Mouse (Mus musculus) retina, postnatal 7 days (tissue): Measurements from ENCODE around the gene Kcnt2.

Experiments used
- DNase-seq: peaks from one replicate; pipeline ENCODE4 v3.0.0-alpha.2; 2012; ENCODE audit warnings: low read depth, low spot score

Gene Kcnt2

DNA sequence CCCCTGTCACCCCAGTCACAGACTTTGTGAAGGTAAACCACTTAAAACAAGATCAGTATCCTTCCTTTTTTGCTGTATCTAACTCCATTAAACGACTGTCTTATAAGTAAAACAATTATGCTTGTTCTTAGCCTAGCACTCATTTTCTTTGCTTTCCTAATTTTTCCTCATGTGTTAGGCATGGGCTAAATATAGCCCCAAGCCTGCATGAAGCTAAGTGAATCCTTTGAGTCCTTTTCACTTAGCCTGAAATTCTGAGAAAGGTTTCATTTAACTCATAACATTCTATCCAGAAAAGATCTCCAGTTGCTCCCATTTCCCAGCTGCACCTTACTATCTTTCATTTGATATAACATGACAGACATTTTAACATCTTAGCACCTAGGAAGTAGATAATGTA is 127.6 kb downstream of the Kcnt2 start:
- DNase-seq: no peak

GRCm38 (mm10) chr1:140378791-140379190 is 132.8 kb downstream of the Kcnt2 start:
- DNase-seq: no peak

DNA sequence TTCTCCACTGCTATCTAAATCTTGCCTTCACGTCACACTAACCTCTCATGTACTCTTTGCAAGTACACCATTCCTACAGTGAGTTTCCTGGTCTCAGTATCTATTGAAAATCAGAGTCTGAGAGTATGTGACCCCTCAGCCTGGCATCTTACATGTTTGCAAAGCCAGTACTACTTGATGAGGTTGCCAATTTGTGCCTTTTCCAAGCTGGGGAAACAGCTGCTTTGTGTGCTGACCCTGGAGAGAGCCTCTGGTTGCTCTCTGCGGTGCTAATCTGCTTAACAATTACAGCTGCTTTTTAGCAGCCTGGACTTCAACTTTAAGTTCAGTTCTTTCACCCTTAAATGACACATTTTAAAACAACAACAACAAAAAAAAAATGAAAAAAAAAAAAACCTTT is 133.6 kb downstream of the Kcnt2 start:
- no peak for DNase-seq

- no peak for DNase-seq
Observed at GRCm38 (mm10) chr1:140381093-140381492, 135.1 kb downstream of the Kcnt2 start.

- DNase-seq: no peak
Observed at GRCm38 (mm10) chr1:140390301-140390700, 144.3 kb downstream of the Kcnt2 start.

DNA sequence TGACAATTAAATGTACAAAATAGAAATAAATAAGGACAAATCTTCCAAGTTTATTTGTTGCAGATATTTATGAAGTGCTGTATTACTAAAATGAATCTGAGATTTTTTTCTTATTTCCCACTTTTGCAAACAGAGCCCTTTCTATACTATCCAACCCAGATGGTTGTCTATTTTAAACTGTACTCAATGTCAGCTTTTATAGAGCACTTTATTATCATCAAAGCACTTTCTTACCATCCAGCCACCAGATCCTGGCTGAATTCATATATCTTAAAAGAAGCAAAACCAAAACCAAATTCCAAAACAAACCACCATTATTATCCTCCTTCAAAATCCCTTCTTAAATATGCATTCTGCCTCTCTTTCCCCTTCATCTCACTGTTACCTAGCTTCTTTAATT is 151.8 kb downstream of the Kcnt2 start:
- DNase-seq: no peak

GRCm38 (mm10) chr1:140406631-140407288 is 160.8 kb downstream of the Kcnt2 start:
- DNase-seq: no peak

- no peak for DNase-seq
Observed at GRCm38 (mm10) chr1:140415761-140416160, 169.8 kb downstream of the Kcnt2 start.

GRCm38 (mm10) chr1:140422954-140423353 is 177.0 kb downstream of the Kcnt2 start:
- DNase-seq: no peak

DNA sequence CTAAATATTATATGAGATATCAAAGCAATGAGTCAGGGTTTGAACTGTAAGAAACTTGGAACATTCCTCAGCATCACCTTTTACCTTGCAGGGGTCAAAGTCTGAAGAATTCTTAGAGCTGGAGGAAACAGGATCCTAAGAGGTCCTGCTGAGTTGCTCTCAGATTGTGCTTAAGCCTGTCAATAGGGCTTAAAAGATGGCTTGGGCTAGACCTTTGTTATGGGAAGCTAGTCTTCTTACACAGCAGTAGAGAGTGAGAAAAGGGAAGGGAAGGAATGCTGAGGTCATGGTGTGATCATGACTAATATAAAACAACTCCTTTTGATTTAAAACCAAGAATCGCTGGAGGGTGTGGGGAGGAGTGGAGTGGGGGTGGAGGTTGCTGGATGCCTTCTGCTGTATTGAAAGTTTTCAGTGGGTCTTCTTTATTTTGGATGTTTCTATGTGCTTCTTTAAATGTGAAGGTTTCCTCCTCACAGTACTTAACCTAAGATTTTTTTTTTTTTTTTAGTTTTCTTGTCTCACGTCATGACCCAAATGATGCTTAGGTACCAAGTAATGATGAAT is 183.4 kb downstream of the Kcnt2 start:
- no peak for DNase-seq

GRCm38 (mm10) chr1:140432039-140432438 is 186.1 kb downstream of the Kcnt2 start:
- DNase-seq: no peak

- no peak for DNase-seq
Observed at GRCm38 (mm10) chr1:140434791-140435190, 188.8 kb downstream of the Kcnt2 start.

- DNase-seq: no peak
Observed at GRCm38 (mm10) chr1:140438176-140438575, 192.2 kb downstream of the Kcnt2 start.

DNA sequence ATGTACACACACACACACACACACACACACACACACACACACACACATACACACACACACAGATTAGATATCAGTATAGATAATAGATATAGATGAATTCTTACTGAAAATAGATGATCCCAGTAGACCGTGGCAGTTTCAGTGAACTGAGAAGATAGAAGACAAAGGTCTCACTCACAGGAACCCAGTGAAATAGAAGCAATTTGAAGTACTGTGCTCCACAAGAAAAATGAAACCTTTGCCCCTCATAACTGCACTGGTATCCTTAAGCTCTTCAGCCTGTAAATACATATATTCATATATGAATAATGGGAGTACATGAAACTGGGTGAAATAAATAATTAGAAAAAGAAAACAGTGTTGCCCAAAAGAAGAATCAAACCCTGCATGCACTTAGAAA is 197.9 kb downstream of the Kcnt2 start:
- no peak for DNase-seq

DNA sequence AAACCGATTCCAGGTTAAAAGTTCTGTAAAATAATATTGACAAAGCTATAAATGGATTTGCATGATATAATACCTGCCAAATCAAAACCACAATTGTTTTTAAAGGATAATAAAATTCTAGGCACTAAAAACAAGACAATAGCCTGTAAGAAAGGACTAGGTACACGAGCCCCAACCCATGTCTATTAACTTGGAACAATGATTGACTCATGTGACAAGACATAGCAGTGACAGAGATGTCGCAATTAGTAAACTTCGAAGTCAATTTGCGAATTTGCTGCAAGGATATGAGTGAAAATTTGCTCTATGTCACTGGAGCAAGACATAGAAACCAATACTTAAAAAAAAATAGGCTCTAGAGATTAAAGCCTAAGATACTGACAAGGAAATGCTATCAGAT is 198.4 kb downstream of the Kcnt2 start:
- no peak for DNase-seq

DNA sequence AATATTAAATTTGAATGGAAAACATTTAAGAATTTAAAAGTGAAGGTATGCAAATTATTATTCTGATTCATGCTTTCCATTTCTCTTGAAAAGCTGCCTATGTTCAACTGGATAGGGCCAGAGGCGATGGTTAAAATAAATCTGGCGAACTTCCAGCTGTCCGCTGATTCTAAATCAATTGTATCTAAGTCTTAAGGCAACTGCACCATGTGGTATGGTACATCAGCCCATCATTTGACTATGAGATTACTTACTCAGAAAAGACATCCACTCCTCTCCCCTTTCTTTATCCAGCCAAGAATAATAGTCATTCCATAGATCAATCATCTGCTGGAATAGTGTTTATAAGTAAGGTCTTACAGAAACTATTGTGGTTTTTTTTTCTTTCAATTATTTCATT is 205.5 kb downstream of the Kcnt2 start:
- DNase-seq: no peak

DNA sequence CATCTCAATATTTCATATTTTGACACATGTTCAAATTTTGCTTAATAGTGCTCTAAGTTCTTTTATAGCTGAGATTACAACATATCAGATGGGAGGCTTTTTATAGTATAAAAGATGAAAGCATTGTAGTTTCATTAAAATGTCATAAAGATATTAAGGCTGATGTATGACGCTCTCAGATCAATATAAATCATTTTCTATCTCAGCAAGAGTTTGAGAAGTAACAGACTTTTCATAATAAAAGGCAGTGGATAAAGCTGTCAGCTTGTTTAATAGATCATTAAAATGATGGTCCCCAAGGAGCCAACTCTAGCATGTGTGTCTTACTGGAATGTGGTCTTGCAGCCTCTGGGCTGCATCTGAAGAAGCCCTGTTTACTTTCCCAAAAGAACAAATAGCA is 206.0 kb downstream of the Kcnt2 start:
- no peak for DNase-seq

DNA sequence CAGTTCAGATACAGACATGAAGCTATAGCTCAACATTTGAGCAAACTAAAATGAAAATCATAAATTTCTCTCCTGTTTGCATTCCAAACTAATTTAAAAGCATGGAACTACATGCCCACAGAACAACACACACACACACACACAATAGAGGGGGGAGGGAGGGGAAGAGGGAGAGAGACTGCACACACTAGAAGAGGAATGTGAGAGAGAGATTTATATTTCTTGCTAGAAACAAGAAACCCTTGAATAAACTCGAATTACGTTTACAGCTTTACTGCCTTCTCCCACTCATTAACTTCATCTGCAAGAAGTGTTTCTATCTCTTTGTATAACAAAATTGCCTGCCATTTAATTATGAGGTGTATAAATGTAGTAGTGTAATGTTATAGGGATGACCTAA is 209.9 kb downstream of the Kcnt2 start:
- no peak for DNase-seq

DNA sequence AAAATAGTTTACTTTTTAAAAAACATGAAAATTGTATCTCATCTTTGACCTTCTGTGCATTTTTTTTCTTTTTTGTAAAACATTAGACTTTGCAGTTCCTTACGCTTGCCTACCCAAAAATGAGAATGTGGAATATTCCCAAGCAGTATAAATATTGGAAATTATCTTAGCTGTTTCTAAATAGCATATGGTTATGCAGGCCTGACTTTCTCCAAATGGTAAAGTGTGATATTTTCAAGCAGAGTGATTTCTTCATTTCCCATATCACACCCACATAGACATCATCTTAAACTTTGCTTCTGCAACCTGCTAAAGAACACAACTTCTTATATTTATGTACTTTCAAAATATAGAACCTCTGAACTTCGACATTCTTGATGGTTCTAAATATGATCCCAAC is 210.9 kb downstream of the Kcnt2 start:
- DNase-seq: no peak

DNA sequence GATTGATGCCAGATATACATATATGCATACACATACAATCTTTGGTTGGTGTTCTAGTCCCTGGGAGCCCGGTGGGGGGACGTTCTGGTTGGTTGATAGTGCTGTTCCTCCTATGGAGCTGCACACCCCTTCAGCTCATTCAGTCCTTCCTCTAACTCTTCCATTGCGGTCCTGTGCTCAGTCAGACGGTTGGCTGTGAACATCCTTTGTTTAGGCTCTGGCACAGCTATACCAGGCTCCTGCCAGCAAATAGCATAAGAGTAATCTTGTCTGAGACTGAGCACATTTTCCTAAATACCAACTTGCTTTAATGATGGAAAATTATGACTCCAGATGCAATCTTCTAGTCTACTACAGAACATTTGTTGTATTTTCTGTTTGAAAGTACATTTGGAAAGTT is 222.4 kb downstream of the Kcnt2 start:
- no peak for DNase-seq

DNA sequence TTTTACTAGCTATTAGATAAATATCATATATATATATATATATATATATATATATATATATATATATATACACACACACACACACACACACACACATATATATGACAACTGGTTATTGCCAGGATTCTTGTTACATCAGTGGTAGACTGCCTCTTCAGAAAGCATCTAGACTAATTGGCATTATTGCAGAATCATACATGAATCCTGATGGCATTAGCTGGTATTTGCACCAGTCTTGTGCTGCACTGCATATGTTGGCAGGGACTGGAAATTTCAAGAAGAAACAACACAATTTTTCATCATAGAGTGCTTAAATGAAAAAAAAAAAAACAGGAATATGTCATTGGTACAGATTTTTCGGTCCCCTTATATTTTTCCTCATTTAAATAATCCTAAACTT is 223.6 kb downstream of the Kcnt2 start:
- no peak for DNase-seq

DNA sequence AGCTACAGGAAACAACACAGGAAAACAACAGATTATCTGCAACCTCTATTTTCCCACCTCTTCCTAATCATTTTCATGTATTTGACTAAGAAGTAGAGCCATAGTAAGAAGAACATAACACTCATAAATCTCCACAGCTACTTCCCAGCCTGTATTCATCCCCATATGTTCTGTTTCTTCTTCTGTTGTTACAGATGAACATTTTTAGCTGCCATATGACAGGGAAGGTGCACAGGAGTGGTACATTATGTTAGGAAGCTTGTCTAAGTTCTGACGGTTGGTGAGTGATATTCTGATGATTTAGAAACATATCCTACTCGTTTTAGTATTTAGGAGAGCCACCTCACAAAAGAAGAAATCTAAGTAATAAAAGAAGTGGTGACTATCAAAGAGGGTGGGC is 231.0 kb downstream of the Kcnt2 start:
- DNase-seq: no peak

- DNase-seq: no peak
Observed at GRCm38 (mm10) chr1:140484016-140484415, 238.1 kb downstream of the Kcnt2 start.

GRCm38 (mm10) chr1:140489816-140490215 is 243.9 kb downstream of the Kcnt2 start:
- no peak for DNase-seq
